Mouse (Mus musculus) heart, embryonic 10.5 days (tissue): ENCODE data around the gene Ccdc24. TPM values are rescaled to one million over a fixed set of nuclear protein-coding genes. Genes with fewer than 3 reads are reported as not detected.
A peak's percentile ranks its signal among the peaks of the same experiment; 100 is the strongest.

Experiments
- DNase-seq: peaks from one replicate; pipeline ENCODE4 v3.0.0-alpha.2; 2017; ENCODE audit warnings: low spot score
- H3K27ac ChIP-seq: fragments of 300-500 bp; sonication (generic); 2 replicates; pipeline ENCODE4 v1.5.1; 2016; ENCODE audit warnings: mild to moderate bottlenecking
- H3K27me3 ChIP-seq: fragments of 300-500 bp; sonication (generic); 2 replicates; pipeline ENCODE4 v1.6.1; 2016; ENCODE audit warnings: mild to moderate bottlenecking; ENCODE audit not compliant: poor library complexity, insufficient read depth, severe bottlenecking
- H3K36me3 ChIP-seq: fragments of 300-500 bp; sonication (generic); 2 replicates; pipeline ENCODE4 v1.6.1; 2016; ENCODE audit warnings: mild to moderate bottlenecking, moderate library complexity
- H3K4me1 ChIP-seq: fragments of 300-500 bp; sonication (generic); 2 replicates; pipeline ENCODE4 v1.6.1; 2016; ENCODE audit warnings: mild to moderate bottlenecking
- H3K4me3 ChIP-seq: fragments of 300-500 bp; sonication (generic); 2 replicates; pipeline ENCODE4 v1.5.1; 2016; ENCODE audit warnings: mild to moderate bottlenecking, moderate library complexity
- H3K9me3 ChIP-seq: fragments of 300-500 bp; sonication (generic); 2 replicates; pipeline ENCODE4 v1.6.1; 2016; ENCODE audit warnings: mild to moderate bottlenecking, moderate library complexity
- WGBS: fragments of 180-500 bp; shearing (Covaris S2); methylation state at CpG from one replicate; pipeline ENCODE4 v1.1.7; 2016; 5-methylcytosine and 5-hydroxymethylcytosine counted together
- polyA plus RNA-seq: library from polyadenylated mRNA; unstranded; fragments of >200 nt; fragmentation: Nextera tagmentation; extraction: Ambion mirVana; gene quantifications from 2 replicates; pipeline ENCODE4 v1.2.1, GENCODE M21; 2016

The Ccdc24 gene
- 0.79 and 1.0 TPM in 2 replicates for polyA plus RNA-seq

DNA sequence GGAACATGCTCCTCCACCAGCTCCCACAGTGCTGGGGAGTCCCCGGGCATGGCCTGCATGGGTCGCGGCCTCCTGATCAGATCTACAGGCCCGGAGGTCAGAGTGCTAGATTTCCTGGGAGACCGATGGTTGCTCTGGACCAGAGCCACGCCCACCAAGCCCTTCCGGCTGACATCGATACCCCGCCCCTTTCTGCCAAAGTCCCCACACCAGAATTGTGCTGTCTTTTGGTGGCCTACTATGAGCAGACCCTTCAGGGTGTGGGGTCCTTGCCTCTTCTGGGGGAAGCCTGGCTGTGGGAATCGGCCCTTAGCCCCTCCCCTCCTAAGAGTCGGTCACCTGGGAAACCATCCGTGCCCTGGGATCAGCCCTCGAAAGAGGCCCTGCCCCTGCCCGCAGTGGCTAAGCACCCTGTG is at the start of gene Ccdc24:
Gene Ccdc24, minus strand, starts transcription at position 87 of the 416 bp plus-strand sequence.
- DNase-seq = no peak
- H3K4me3 ChIP-seq = peak within 1 kb of the TSS; percentile 55
- H3K9me3 ChIP-seq = no peaks in the 10 kb centered on the region
- H3K27ac ChIP-seq = peak within 1 kb of the TSS; percentile 63
- peaks cover 43% of the 10 kb centered on the region for H3K36me3 ChIP-seq
- H3K27me3 ChIP-seq = peaks cover 23% of the 10 kb centered on the region; the same call in 1 of the 2 replicates
- peaks cover 51% of the 10 kb centered on the region for H3K4me1 ChIP-seq
- WGBS = 9% methylated on average over 14 of the region's 14 CpGs

DNA sequence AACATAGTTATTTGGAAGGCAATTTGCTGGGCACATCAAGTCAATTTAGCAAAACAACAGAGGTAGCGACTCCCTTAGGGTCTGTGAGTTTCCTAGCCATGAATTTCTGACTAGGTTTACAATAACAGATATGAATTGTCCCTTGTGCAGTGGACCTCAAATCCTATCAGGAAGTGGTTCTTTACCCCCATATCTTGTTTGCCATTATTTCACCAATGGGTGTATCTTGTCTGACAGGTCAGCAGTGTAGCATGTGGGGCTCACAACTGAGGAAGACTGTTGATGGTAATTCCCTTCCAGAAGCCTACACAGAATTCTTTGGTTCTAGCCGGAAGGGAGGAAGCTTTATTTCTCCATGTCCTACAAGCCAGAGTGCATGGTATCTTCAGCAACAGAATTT is 49.0 kb upstream of the Ccdc24 start:
- DNase-seq = no peak
- Histone ChIP-seq H3K4me3 (no peak overlapping the region), H3K27me3 (peaks cover 47% of the 10 kb centered on the region), H3K27ac (no peak overlapping the region), H3K4me1 (peaks cover 28% of the 10 kb centered on the region), H3K36me3 (no peaks in the 10 kb centered on the region), H3K9me3 (no peaks in the 10 kb centered on the region)
- 83% methylated on average over 2 of the region's 2 CpGs for WGBS

DNA sequence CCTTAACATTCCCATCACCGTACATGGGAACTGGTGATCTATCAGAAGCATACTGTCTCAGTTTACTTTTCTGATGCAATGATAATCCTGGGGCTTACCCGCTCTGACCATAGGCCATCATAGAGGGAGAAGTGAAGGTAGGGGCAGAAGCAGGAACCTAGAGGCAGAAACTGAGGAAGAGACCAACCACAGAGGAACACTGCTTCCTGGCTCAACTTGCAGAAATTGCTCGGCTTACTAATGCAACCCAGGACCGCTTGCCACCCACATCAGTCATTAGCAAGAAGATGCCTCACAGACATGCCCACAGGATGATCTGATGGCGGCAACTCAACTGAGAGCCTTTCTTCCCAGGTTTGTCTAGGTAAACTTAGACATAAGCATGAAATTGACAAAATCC is 46.4 kb upstream of the Ccdc24 start:
- Histone ChIP-seq H3K9me3 (no peaks in the 10 kb centered on the region), H3K27me3 (peaks cover 21% of the 10 kb centered on the region), H3K4me3 (no peak overlapping the region), H3K4me1 (peaks cover 37% of the 10 kb centered on the region), H3K36me3 (no peaks in the 10 kb centered on the region), H3K27ac (0 out of 2 replicates have a peak overlapping the region, but pooled peaks have one; percentile 5)
- 80% methylated on average over 5 of the region's 5 CpGs for WGBS
- DNase-seq = no peak

DNA sequence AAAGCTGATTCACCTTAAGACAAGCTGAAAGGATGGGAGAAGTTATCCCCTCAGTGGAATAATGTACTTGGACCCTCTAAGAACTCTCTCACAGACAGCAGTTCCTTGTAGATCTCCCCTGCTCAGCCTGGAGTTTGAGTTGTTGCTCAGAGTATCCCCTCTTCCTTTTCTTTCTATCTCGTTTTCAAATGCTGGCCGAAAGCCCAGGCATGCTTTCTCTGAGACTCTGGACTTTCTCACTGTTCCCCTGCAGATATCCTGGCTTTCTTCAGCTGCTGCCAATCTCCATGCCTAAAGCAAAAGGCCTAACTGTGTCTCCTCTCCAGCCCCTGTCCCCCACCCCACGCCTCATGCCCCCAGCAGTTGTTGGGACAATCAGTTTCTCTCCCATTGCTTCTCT is 45.9 kb upstream of the Ccdc24 start:
- H3K27me3 ChIP-seq = peaks cover 17% of the 10 kb centered on the region; the same call in 1 of the 2 replicates
- no peaks in the 10 kb centered on the region for H3K9me3 ChIP-seq
- 0 out of 2 replicates have a peak overlapping the region, but pooled peaks have one; percentile 5 for H3K27ac ChIP-seq
- no peaks in the 10 kb centered on the region for H3K36me3 ChIP-seq
- DNase-seq = no peak
- peaks cover 39% of the 10 kb centered on the region for H3K4me1 ChIP-seq
- H3K4me3 ChIP-seq = no peak overlapping the region
- 34% methylated on average over 3 of the region's 3 CpGs for WGBS

DNA sequence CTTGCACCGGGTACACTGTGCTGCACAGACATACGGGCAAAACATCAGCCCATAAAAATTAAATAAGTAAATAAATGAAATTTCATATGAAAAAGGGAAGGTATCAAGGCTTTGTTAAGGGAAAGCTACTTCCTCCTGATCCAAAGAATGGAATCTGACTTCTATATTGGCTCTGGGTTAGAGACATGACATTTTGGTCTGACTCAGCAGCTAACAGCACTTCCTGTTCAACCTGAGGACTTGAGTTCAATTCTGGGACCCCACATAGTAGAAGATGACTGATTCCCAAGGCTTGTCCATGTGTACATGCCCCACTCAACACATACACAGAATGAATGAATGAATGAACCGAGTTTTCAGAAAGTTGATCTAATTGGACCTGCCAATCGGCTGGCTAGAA is 45.5 kb upstream of the Ccdc24 start:
- 88% methylated on average over 4 of the region's 4 CpGs for WGBS
- Histone ChIP-seq H3K27me3 (peaks cover 13% of the 10 kb centered on the region; the same call in 1 of the 2 replicates), H3K36me3 (no peaks in the 10 kb centered on the region; the same call in 1 of the 2 replicates), H3K27ac (no peak overlapping the region), H3K4me3 (no peak overlapping the region), H3K4me1 (peaks cover 43% of the 10 kb centered on the region), H3K9me3 (no peaks in the 10 kb centered on the region)
- no peak for DNase-seq

DNA sequence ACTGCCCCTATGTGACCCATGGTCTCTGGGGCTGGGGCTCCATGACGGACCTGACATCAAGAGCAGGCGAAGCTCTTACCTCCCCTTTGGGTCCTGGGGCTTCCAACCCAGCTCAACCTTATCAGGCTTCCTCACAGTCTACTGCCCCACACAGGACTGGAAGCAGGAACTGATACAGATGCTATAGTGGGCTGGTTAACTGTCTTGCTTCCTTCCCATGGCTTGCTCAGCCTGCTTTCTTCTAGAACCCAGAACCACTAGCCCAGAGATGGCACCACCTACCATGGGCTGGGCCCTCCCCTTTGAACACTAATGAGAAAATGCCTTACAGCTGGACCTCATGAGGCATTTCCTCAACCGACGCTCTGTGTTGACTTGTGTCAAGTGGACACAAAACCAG is 45.0 kb upstream of the Ccdc24 start:
- H3K9me3 ChIP-seq = no peaks in the 10 kb centered on the region
- DNase-seq = no peak
- no peak overlapping the region for H3K27ac ChIP-seq
- no peak overlapping the region for H3K4me3 ChIP-seq
- 75% methylated on average over 4 of the region's 4 CpGs for WGBS
- peaks cover 2% of the 10 kb centered on the region for H3K36me3 ChIP-seq
- peaks cover 8% of the 10 kb centered on the region; the same call in 1 of the 2 replicates for H3K27me3 ChIP-seq
- H3K4me1 ChIP-seq = peaks cover 47% of the 10 kb centered on the region

DNA sequence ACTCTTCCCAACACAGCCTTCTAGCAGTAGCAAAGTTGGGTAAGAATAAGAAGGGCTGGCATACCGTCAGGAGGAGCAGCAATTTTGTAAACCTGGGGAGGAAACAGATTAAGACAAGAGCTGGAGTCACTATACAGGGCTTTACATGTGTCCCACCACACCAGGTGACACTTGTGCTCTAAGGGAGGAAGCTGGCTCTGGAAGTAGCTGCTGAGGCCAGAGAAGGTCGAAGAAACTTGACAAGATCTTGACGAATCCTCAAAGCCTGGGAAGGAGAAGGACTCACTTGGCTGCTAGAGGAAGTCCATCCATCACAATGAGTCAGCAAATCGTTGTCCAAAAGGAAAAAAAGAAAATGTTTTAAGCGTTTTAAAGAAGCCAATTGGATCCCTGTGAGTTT is 44.0 kb upstream of the Ccdc24 start:
- H3K36me3 ChIP-seq = peaks cover 12% of the 10 kb centered on the region
- H3K4me3 ChIP-seq = peak overlapping the region; percentile 84; the same call in 1 of the 2 replicates
- H3K9me3 ChIP-seq = no peaks in the 10 kb centered on the region
- peak overlapping the region; percentile 100; the same call in 1 of the 2 replicates for H3K27ac ChIP-seq
- H3K4me1 ChIP-seq = peaks cover 56% of the 10 kb centered on the region
- whole genome bisulfite sequencing = 73% methylated on average over 5 of the region's 5 CpGs
- no peak for DNase-seq
- no peaks in the 10 kb centered on the region for H3K27me3 ChIP-seq

DNA sequence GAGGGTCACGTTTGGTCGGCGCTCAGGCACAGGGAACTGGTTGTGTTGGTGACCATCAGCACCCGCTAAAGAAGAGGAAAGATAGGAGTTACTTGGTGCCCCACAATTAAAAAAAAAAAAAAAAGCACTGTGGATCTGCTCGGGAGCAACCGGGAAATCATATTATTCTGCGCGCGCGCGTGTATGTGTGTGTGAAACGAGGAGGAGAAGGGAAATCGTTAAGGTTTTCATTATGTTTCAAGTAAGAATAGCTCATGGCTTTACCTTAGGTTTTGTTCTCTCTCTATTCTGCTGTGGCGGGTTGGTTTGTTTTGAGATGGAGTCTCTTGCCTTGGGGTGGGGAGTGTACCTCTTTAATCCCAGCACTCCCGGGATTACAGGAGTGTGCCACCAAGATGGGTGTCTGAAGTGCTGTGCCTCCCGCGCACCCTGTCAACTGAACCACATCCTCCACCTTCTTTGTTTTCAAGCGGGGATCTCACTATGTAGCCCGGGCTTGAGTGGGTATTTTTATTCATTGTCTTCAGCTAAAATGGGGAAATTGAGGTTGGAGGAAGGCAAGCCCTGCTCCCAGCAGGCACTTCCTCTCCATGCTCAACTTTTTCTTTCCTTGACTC is 43.2 kb upstream of the Ccdc24 start:
- H3K27ac ChIP-seq = peak overlapping the region; percentile 100
- H3K36me3 ChIP-seq = peaks cover 20% of the 10 kb centered on the region
- DNase-seq = no peak
- H3K27me3 ChIP-seq = no peaks in the 10 kb centered on the region
- H3K4me1 ChIP-seq = peaks cover 56% of the 10 kb centered on the region
- H3K4me3 ChIP-seq = peak overlapping the region; percentile 84
- H3K9me3 ChIP-seq = no peaks in the 10 kb centered on the region
- WGBS = 6% methylated on average over 19 of the region's 19 CpGs

DNA sequence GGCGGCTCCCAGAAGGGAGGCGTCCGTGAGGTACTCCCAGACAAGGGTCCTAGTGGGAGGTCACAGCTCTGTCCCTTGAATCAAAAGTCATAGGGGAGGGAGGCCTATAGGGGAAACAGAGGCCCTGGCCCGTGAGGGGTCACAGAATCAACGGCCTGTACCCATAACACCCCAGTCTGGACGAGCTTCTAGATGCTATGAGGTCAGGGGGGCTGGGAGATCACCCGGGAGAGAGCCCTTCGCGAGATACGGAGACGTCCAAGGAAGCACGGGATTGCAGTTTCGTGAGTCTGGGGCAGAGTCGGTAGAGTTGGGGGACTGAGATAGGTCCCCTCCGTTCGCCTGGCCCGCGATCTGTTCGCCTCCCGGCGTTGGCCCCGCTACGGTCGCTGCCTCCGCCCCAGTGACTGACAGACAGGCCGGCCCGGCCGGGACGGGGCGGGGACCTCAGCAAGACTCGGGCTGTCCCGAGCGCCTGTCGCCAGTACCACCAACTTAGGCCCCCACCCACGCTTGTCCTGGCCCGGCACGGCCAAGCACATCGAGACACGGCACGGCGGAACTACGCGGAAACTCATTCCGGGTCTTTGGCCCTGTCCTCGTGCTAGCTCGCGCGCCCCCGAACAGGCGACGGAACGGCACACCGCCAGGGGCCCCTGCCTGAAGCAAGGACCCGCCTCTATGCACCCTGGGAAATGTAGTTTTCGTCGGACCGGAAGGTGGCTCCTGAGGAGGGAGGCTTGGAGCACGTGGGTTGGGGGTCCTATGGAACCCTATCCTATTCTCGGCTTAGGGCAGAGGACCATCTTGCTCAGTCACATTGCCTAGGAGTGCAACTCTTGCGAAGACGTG is 42.5 kb upstream of the Ccdc24 start, which contains the start of gene Ipo13:
Gene Ipo13, minus strand, starts transcription at position 409 of the 852 bp plus-strand sequence.
- Histone ChIP-seq H3K9me3 (no peaks in the 10 kb centered on the region), H3K4me3 (peak within 1 kb of the TSS; percentile 84), H3K36me3 (peaks cover 22% of the 10 kb centered on the region), H3K27me3 (no peaks in the 10 kb centered on the region), H3K4me1 (peaks cover 56% of the 10 kb centered on the region), H3K27ac (peak within 1 kb of the TSS; percentile 100)
- peak; percentile 97 for DNase-seq
- under 1% methylated on average over 61 of the region's 61 CpGs for WGBS

DNA sequence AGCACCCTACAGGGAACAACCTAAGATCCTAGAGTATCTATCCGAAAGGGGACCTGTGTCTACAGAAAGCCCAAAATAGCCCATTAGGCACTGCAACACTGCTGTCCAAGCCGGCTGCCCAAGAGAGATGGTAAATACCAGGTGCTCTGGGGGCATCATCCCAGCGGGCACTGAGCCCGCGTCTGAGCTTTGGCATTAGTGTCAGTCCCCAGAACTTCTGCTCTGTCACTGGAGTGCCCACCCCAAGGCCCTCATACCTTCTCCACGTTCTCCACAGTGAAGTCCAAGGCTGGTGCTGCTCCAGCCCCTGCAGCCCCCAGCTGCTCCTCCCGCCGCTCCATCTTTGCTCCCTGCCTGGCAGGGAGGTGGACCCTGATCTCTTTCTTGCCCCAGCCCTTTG is 41.7 kb upstream of the Ccdc24 start:
- H3K4me1 ChIP-seq = peaks cover 60% of the 10 kb centered on the region
- no peaks in the 10 kb centered on the region for H3K27me3 ChIP-seq
- peaks cover 26% of the 10 kb centered on the region for H3K36me3 ChIP-seq
- 12% methylated on average over 8 of the region's 8 CpGs for WGBS
- H3K9me3 ChIP-seq = no peaks in the 10 kb centered on the region
- peak overlapping the region; percentile 100 for H3K27ac ChIP-seq
- peak overlapping the region; percentile 84 for H3K4me3 ChIP-seq
- no peak for DNase-seq

DNA sequence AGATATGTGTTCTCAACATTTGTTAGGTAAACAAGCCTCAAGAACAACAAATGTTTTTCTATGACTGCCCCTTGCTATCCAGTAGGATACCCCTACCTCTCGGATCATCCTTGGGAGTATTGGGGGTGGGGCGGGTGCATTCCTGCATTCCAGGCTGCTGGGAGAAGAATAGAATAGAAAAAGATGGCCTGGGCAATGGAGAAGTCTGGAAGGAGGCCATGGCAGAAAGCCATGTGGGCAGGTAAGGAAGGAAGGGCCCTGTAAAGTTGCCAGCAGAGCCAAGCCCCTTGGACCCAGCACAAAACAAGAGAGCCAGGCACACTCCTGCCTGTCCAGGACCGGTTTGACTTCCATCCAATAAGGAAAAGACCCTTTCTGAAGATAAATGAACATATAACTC is 41.1 kb upstream of the Ccdc24 start:
- Histone ChIP-seq H3K27ac (no peak overlapping the region), H3K36me3 (peaks cover 29% of the 10 kb centered on the region), H3K4me3 (peak overlapping the region; percentile 84), H3K9me3 (no peaks in the 10 kb centered on the region), H3K27me3 (no peaks in the 10 kb centered on the region), H3K4me1 (peaks cover 60% of the 10 kb centered on the region)
- WGBS = 47% methylated on average over 3 of the region's 3 CpGs
- no peak for DNase-seq

DNA sequence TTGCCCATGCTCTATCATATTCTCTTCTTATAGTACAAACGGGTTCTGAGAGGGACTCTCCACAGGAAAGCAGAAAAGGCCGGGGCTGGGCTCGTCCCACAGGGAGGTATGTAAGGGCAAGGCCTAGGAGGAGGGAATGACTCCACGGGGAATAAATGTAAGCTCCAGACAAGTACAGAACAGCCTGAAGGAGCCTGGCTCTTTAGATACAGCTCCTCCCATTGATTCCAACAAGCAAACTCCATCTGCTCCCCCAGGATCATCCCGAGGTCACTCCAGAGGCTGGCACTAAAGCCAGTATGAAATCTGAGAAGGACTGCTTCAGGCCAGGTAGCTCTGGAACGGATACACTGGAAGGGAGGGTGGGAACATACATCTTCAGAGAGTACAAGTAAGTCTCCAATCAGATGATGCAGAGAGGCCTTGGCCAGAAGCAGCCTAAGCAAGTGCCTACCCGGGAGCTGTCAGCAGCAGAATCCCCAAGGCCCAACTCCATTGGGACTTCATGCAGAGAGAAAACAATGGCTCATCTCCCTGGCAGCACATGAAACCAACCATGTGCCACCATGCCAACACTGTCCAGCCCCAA is 40.4 kb upstream of the Ccdc24 start:
- WGBS = 69% methylated on average over 7 of the region's 7 CpGs
- Histone ChIP-seq H3K4me3 (peak overlapping the region; percentile 84; the same call in 1 of the 2 replicates), H3K36me3 (peaks cover 35% of the 10 kb centered on the region)

More for the DNA sequence above, 40.4 kb upstream of the Ccdc24 start:
- H3K27me3 ChIP-seq = no peaks in the 10 kb centered on the region
- DNase-seq = peak; percentile 69
- 0 out of 2 replicates have a peak overlapping the region, but pooled peaks have one; percentile 29 for H3K27ac ChIP-seq
- H3K9me3 ChIP-seq = no peaks in the 10 kb centered on the region
- peaks cover 54% of the 10 kb centered on the region for H3K4me1 ChIP-seq
